Comparison of ENCODE assay signal across 32 mouse cellular contexts in the genomic region with DNA sequence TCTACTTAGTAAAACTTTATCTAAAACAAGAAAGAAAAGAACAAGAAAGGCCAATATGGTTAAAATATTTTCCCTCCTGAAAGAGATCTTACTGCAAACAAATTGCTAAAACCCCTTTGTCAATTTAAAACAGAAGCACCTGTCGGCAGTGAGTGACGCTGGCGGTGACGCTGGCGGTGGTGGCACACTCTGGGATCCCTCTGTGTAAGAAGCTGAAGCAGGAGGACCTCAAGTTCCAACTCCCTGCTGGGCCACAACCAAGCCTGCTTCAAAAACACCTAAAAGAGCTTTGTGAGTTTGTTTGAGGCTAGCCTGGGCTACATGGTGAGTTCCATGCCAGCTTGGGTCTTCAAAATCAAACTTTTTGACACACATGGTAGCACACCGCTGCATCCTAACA. TPM values are rescaled to one million over a fixed set of nuclear protein-coding genes. Genes with fewer than 3 reads are reported as not detected.
"Had no signal": no experiment of that assay in that cellular context is flagged by ENCODE, and none has a peak within 500 bp of the region (broad histone marks: within the 10 kb centered on the region; RNA-seq: fewer than 3 reads in every experiment).

No protein-coding gene starts in this region.

- H3K9ac ChIP-seq: embryonic facial prominence, embryonic 12.5 days; embryonic facial prominence, embryonic 13.5 days; embryonic facial prominence, embryonic 15.5 days; forebrain, embryonic 12.5 days; forebrain, embryonic 13.5 days; forebrain, embryonic 15.5 days; forebrain, postnatal 0 days had no signal

- ATAC-seq: forebrain, embryonic 13.5 days; forebrain, embryonic 14.5 days; forebrain, embryonic 15.5 days; forebrain, embryonic 16.5 days; forebrain, postnatal 0 days had no signal

- DNase-seq: cerebellum, adult 18-20 months; cerebellum, adult 2 months; cerebellum, adult 8-10 months; cerebellum, adult 9-10 months; cerebellum, adult 9-11 months; cerebellum, postnatal 10 days; cerebellum, postnatal 14 days; cerebellum, postnatal 25 days; cerebellum, postnatal 36 days; embryo, embryonic 11 days; forebrain, postnatal 0 days; gastrocnemius, adult 2 months; gastrocnemius, postnatal 10 days; gastrocnemius, postnatal 14 days; gastrocnemius, postnatal 25 days; gastrocnemius, postnatal 36 days; heart, adult 2 months had no signal

- H3K4me3 ChIP-seq: embryonic facial prominence, embryonic 10.5 days; embryonic facial prominence, embryonic 12.5 days; embryonic facial prominence, embryonic 13.5 days; embryonic facial prominence, embryonic 15.5 days; erythroblast, embryonic 14.5 days; forebrain, embryonic 10.5 days; forebrain, embryonic 12.5 days; forebrain, embryonic 13.5 days; forebrain, embryonic 15.5 days; gastrocnemius, adult 2 months; heart, adult 2 months had no signal

- H3K9me3 ChIP-seq: embryonic facial prominence, embryonic 10.5 days; embryonic facial prominence, embryonic 12.5 days; embryonic facial prominence, embryonic 13.5 days; embryonic facial prominence, embryonic 15.5 days; forebrain, embryonic 10.5 days; forebrain, embryonic 12.5 days; forebrain, embryonic 13.5 days; forebrain, embryonic 15.5 days had no signal

- H3K4me2 ChIP-seq: embryonic facial prominence, embryonic 12.5 days; embryonic facial prominence, embryonic 13.5 days; embryonic facial prominence, embryonic 15.5 days; forebrain, embryonic 12.5 days; forebrain, embryonic 13.5 days; forebrain, embryonic 15.5 days had no signal

- H3K27me3 ChIP-seq: embryonic facial prominence, embryonic 12.5 days; embryonic facial prominence, embryonic 13.5 days; embryonic facial prominence, embryonic 15.5 days; forebrain, embryonic 12.5 days; forebrain, embryonic 13.5 days; forebrain, embryonic 15.5 days had no signal

- H3K4me1 ChIP-seq: embryonic facial prominence, embryonic 10.5 days; embryonic facial prominence, embryonic 12.5 days; embryonic facial prominence, embryonic 13.5 days; forebrain, embryonic 10.5 days; forebrain, embryonic 12.5 days; forebrain, embryonic 13.5 days; forebrain, embryonic 15.5 days had no signal

- H3K27ac ChIP-seq: embryonic facial prominence, embryonic 10.5 days; embryonic facial prominence, embryonic 12.5 days; embryonic facial prominence, embryonic 13.5 days; embryonic facial prominence, embryonic 15.5 days; forebrain, embryonic 10.5 days; forebrain, embryonic 12.5 days; forebrain, embryonic 13.5 days; forebrain, embryonic 15.5 days; gastrocnemius, adult 2 months; heart, adult 2 months had no signal

- H3K36me3 ChIP-seq: embryonic facial prominence, embryonic 10.5 days; embryonic facial prominence, embryonic 12.5 days; embryonic facial prominence, embryonic 13.5 days; embryonic facial prominence, embryonic 15.5 days; forebrain, embryonic 10.5 days; forebrain, embryonic 12.5 days; forebrain, embryonic 15.5 days had no signal

RNA-seq across cellular contexts. Expression of a gene that starts 9.9 kb away (rescaled TPM):
- total RNA-seq: common myeloid progenitor, adult 5-6 weeks; granulocyte monocyte progenitor cell, adult 5-6 weeks had no signal
- polyA plus RNA-seq: embryonic facial prominence, embryonic 11.5 days; embryonic facial prominence, embryonic 13.5 days; erythroblast, embryonic 14.5 days; forebrain, embryonic 10.5 days; forebrain, embryonic 11.5 days; forebrain, embryonic 12.5 days; forebrain, embryonic 13.5 days had no signal

RNA-seq across cellular contexts. Expression of a gene that starts 48.5 kb away (rescaled TPM):
- total RNA-seq: forebrain, postnatal 0 days had no signal
- polyA plus RNA-seq: embryonic facial prominence, embryonic 10.5 days; embryonic facial prominence, embryonic 11.5 days; erythroblast, embryonic 14.5 days; forebrain, embryonic 10.5 days; forebrain, embryonic 11.5 days; forebrain, embryonic 12.5 days; forebrain, embryonic 13.5 days; forebrain, embryonic 14.5 days; forebrain, embryonic 15.5 days; forebrain, embryonic 16.5 days; forebrain, postnatal 0 days had no signal
